Mouse (Mus musculus) spleen, adult 2 months (tissue): ENCODE measurements around the gene Prelp.

ENCODE experiments used
- CTCF ChIP-seq: fragments of 200-500 bp; IDR thresholded peaks from 2 replicates; pipeline ENCODE4 v1.5.1; 2011; ENCODE audit warnings: mild to moderate bottlenecking, inconsistent platforms; ENCODE audit not compliant: insufficient read depth, insufficient read length, insufficient replicate concordance; ENCODE audit errors: extremely low read depth
- POLR2A ChIP-seq: fragments of 200-500 bp; IDR thresholded peaks from 2 replicates; pipeline ENCODE4 v1.6.1; 2011; ENCODE audit warnings: low read depth, low read length, inconsistent platforms

- no peak for TF ChIP-seq CTCF
- TF ChIP-seq POLR2A, result no peak
Measured at GRCm38 (mm10) chr1:133954009-133954408, 32.8 kb upstream of the Prelp start.
